8 mouse cellular contexts compared by ENCODE assay signal in genomic region chr2:167189291-167190075, GRCm38 (mm10). TPM values are rescaled to one million over a fixed set of nuclear protein-coding genes. Genes with fewer than 3 reads are reported as not detected.
DNase-seq lines count a peak whose midpoint lies in the region; ATAC-seq and TF ChIP-seq lines count a peak whose summit lies in the region.

No protein-coding gene starts in this region.

- no peaks in the 10 kb centered on the region for H3K36me3 ChIP-seq in forebrain, embryonic 12.5 days (replicated peaks)
- H3K36me3 ChIP-seq in intestine, embryonic 14.5 days (ENCODE audit: control insufficient read depth, insufficient read depth, low read length): no peaks in the 10 kb centered on the region
- no peaks in the 10 kb centered on the region for H3K36me3 ChIP-seq in liver, adult 2 months (ENCODE audit: control insufficient read depth, insufficient read depth, low read length)

- peak overlapping the region; percentile 66 for H3K9ac ChIP-seq in forebrain, embryonic 12.5 days
- H3K9ac ChIP-seq in intestine, embryonic 14.5 days (ENCODE audit: low read length): peak overlapping the region; percentile 30
- 0 out of 2 replicates have a peak overlapping the region, but pooled peaks have one; percentile 9 for H3K9ac ChIP-seq in liver, adult 2 months (ENCODE audit: low read depth, low read length)

- TF ChIP-seq POLR2A in liver, adult 2 months (IDR thresholded peaks at IDR 0.05; ENCODE audit: extremely low read depth, insufficient read depth, low read length): no peak
- TF ChIP-seq POLR2A in olfactory bulb, adult 2 months (IDR thresholded peaks at IDR 0.05; ENCODE audit: insufficient read depth, low read depth, low read length): no peak

- under 1% methylated on average over 36 of the region's 91 CpGs for WGBS in forebrain, embryonic 12.5 days
- 1% methylated on average over 60 of the region's 91 CpGs for WGBS in intestine, embryonic 14.5 days
- WGBS in liver, adult 2 months: 19% methylated on average over 86 of the region's 91 CpGs
- 15% methylated on average over 78 of the region's 91 CpGs for WGBS in olfactory bulb, adult 2 months

- H3K4me3 ChIP-seq in forebrain, embryonic 12.5 days (replicated peaks): peak overlapping the region; percentile 60
- peak overlapping the region; percentile 47 for H3K4me3 ChIP-seq in intestine, embryonic 14.5 days (ENCODE audit: low read depth, low read length)
- peak overlapping the region; percentile 53 for H3K4me3 ChIP-seq in liver, adult 2 months (ENCODE audit: insufficient read depth, low read depth, low read length)
- H3K4me3 ChIP-seq in olfactory bulb, adult 2 months (ENCODE audit: insufficient read depth, low read depth, low read length): peak overlapping the region; percentile 84

- H3K79me2 ChIP-seq in liver, adult 2 months (ENCODE audit: control insufficient read depth, insufficient read depth, low read length): no peaks in the 10 kb centered on the region

- peak overlapping the region; percentile 91 for H3K4me2 ChIP-seq in forebrain, embryonic 12.5 days
- H3K4me2 ChIP-seq in intestine, embryonic 14.5 days (ENCODE audit: low read length): peak overlapping the region; percentile 68

- H3K27ac ChIP-seq in forebrain, embryonic 12.5 days: no peak overlapping the region
- no peak overlapping the region; the same call in 1 of the 2 replicates for H3K27ac ChIP-seq in intestine, embryonic 14.5 days (ENCODE audit: low read depth)
- no peak overlapping the region for H3K27ac ChIP-seq in liver, adult 2 months (replicated peaks; ENCODE audit: insufficient read depth, low read depth, low read length)
- H3K27ac ChIP-seq in olfactory bulb, adult 2 months (ENCODE audit: insufficient read depth, low read depth, low read length): peak overlapping the region; percentile 92

- peak; percentile 36 for DNase-seq in left cerebral cortex, adult 11 months (ENCODE audit: low spot score)
- DNase-seq in left cerebral cortex, adult 8-10 months (ENCODE audit: low spot score in 2 of 2): no peak
- peak; percentile 52 for DNase-seq in adrenal gland, postnatal 10 days
- DNase-seq in intestine, embryonic 14.5 days (ENCODE audit: low spot score): peak; percentile 69
- no peak for DNase-seq in liver, adult 2 months (ENCODE audit: extremely low read depth, low read depth, low spot score)

- TF ChIP-seq CTCF in liver, adult 2 months (IDR thresholded peaks at IDR 0.05; ENCODE audit: low read depth, low read length): no peak
- TF ChIP-seq CTCF in olfactory bulb, adult 2 months (IDR thresholded peaks at IDR 0.05; ENCODE audit: insufficient read depth, low read depth, low read length): no peak

- H3K4me1 ChIP-seq in forebrain, embryonic 12.5 days: peaks cover 30% of the 10 kb centered on the region
- H3K4me1 ChIP-seq in intestine, embryonic 14.5 days (replicated peaks; ENCODE audit: control insufficient read depth, insufficient read depth, low read length): peaks cover 10% of the 10 kb centered on the region
- H3K4me1 ChIP-seq in liver, adult 2 months (ENCODE audit: control insufficient read depth, insufficient read depth, low read length): peaks cover 1% of the 10 kb centered on the region; the same call in 1 of the 2 replicates
- peaks cover 49% of the 10 kb centered on the region for H3K4me1 ChIP-seq in olfactory bulb, adult 2 months (ENCODE audit: control insufficient read depth, insufficient read depth, low read length)

- H3K27me3 ChIP-seq in forebrain, embryonic 12.5 days: peaks cover 60% of the 10 kb centered on the region
- H3K27me3 ChIP-seq in intestine, embryonic 14.5 days (replicated peaks; ENCODE audit: control insufficient read depth, insufficient read depth, low read length): peaks cover 32% of the 10 kb centered on the region
- peaks cover 4% of the 10 kb centered on the region; the same call in 1 of the 2 replicates for H3K27me3 ChIP-seq in liver, adult 2 months (ENCODE audit: control insufficient read depth, insufficient read depth, low read length)

- ATAC-seq in forebrain, embryonic 12.5 days (ENCODE audit: low FRiP score): peak; percentile 36
- peak; percentile 28 for ATAC-seq in intestine, embryonic 14.5 days (replicated peaks; ENCODE audit: low FRiP score, low TSS enrichment, low read depth)
- ATAC-seq in activated CD4-positive, CD25-positive, alpha-beta regulatory T cell, adult 4 months: no peak

- no peaks in the 10 kb centered on the region for H3K9me3 ChIP-seq in forebrain, embryonic 12.5 days
- H3K9me3 ChIP-seq in intestine, embryonic 14.5 days (ENCODE audit: control insufficient read depth, low read length): no peaks in the 10 kb centered on the region

RNA-seq across cellular contexts. Expression of gene Kcnb1, which starts 0.5 kb away (rescaled TPM):
- total RNA-seq in left cerebral cortex, adult 8-10 months (2022): 100 to 1,000 TPM; 158 to 198 (median 179) TPM
- total RNA-seq in adrenal gland, postnatal 10 days (2021): 10 to 100 TPM; 20.8 to 27.7 TPM
- polyA plus RNA-seq in forebrain, embryonic 12.5 days (2016; fragmentation: Nextera tagmentation; extraction: Ambion mirVana): 1.3 and 1.8 TPM in 2 replicates
- 1.8 and 1.9 TPM in 2 replicates for polyA plus RNA-seq in intestine, embryonic 14.5 days (2014; fragmentation: Nextera tagmentation; extraction: Ambion mirVana)
- total RNA-seq in liver, adult 2 months (2014; rRNA removed): 0.81 and 0.83 TPM in 2 replicates
- polyA plus RNA-seq in liver, adult 2 months (2012; rRNA removed): 0.32 and 0.60 TPM in 2 replicates
- polyA plus RNA-seq in olfactory bulb, adult 2 months (2012; ENCODE audit: insufficient read depth, insufficient read length, low replicate concordance, missing spikeins): 145 TPM in 1 of 2 replicates, not detected in the other
- polyA plus RNA-seq in activated CD4-positive, CD25-positive, alpha-beta regulatory T cell, adult 4 months (2017; shearing (Covaris generic)): under 1 TPM; 0.61 to 0.96 TPM

RNA-seq across cellular contexts. Expression of gene Ptgis, which starts 50.9 kb away (rescaled TPM):
- 1 to 10 TPM; 1.3 to 2.6 (median 2.1) TPM for total RNA-seq in left cerebral cortex, adult 8-10 months (2022)
- 10 to 100 TPM; 18.7 to 23.3 TPM for total RNA-seq in adrenal gland, postnatal 10 days (2021)
- 4.8 and 6.0 TPM in 2 replicates for polyA plus RNA-seq in forebrain, embryonic 12.5 days (2016; fragmentation: Nextera tagmentation; extraction: Ambion mirVana)
- polyA plus RNA-seq in intestine, embryonic 14.5 days (2014; fragmentation: Nextera tagmentation; extraction: Ambion mirVana): 15.1 and 17.3 TPM in 2 replicates
- 1.0 and 1.1 TPM in 2 replicates for total RNA-seq in liver, adult 2 months (2014; rRNA removed)
- polyA plus RNA-seq in liver, adult 2 months (2012; rRNA removed): 1.4 and 3.1 TPM in 2 replicates
- not detected in 2 replicates for polyA plus RNA-seq in olfactory bulb, adult 2 months (2012; ENCODE audit: insufficient read depth, insufficient read length, low replicate concordance, missing spikeins)
- polyA plus RNA-seq in activated CD4-positive, CD25-positive, alpha-beta regulatory T cell, adult 4 months (2017; shearing (Covaris generic)): under 1 TPM in 1 of 2 experiments, not detected in 1; 0.17 TPM

Comparison
In these comparisons a context has a peak if more than half of its experiments do, and no peak if none do; other contexts are left out.
1. DNase-seq: peak in left cerebral cortex, adult 11 months (single experiment), adrenal gland, postnatal 10 days (single experiment) and intestine, embryonic 14.5 days (single experiment); none in left cerebral cortex, adult 8-10 months (0 of 2) and liver, adult 2 months (single experiment).
2. H3K9ac ChIP-seq: peak in every context shown above with its lines; median percentile 66 in forebrain, embryonic 12.5 days; 30 in intestine, embryonic 14.5 days; 9 in liver, adult 2 months.
3. RNA of gene Kcnb1, which starts 0.5 kb away (polyA plus RNA-seq): 145 TPM in olfactory bulb, adult 2 months; 1.8 to 1.9 TPM in intestine, embryonic 14.5 days, 1.3 to 1.8 TPM in forebrain, embryonic 12.5 days, 0.61 to 0.96 TPM in activated CD4-positive, CD25-positive, alpha-beta regulatory T cell, adult 4 months and 0.32 to 0.60 TPM in liver, adult 2 months; every median in the first group is over 10 times any median in the second.
4. Peak in every context shown above with its lines, with median percentiles within 50 percentile points of each other: H3K4me3 ChIP-seq.